In the genomic region with DNA sequence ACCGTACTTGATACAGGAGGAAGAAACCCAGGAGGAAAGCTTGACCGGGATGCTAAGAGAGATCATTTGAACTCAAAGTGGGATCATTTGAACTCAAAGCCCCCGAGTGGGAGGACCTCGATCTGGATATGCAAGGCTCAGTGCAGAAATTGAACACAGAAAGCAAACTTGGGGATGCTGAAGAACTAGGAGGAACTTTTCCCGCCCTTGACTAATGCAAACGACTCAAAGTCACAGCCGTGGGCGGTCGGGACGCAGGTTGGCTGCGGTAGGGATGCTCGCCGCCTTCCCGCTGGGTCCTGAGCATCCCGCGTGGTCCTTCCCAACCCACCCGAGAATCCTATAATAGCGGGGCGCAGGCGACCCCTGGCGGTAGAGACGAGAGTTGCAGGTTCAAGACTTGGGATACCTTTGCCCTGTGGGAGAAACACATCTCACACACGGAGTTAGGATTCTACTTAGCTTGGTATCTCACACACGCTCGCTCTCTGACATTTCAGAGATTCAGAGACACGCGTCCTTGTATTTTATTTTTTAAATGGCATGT, we compare ENCODE assay signal across 8 mouse cellular contexts. TPM values are rescaled to one million over a fixed set of nuclear protein-coding genes. Genes with fewer than 3 reads are reported as not detected.
A peak's percentile ranks its signal among the peaks of the same experiment; 100 is the strongest.
DNase-seq lines count a peak whose midpoint lies in the region; ATAC-seq and TF ChIP-seq lines count a peak whose summit lies in the region.

No protein-coding gene starts in this region.

- peaks cover 10% of the 10 kb centered on the region for H3K27me3 ChIP-seq in hindbrain, embryonic 16.5 days (replicated peaks; ENCODE audit: control insufficient read depth, insufficient read depth, low read length)

- WGBS in hindbrain, embryonic 16.5 days = under 1% methylated on average over 27 of the region's 27 CpGs

- peak overlapping the region; percentile 94 for H3K27ac ChIP-seq in gastrocnemius, adult 2 months
- H3K27ac ChIP-seq in hindbrain, embryonic 16.5 days (ENCODE audit: low read depth, low read length) = no peak overlapping the region

- ATAC-seq in hindbrain, embryonic 16.5 days = peak; percentile 15

- peak overlapping the region; percentile 99 for H3K4me2 ChIP-seq in hindbrain, embryonic 16.5 days (ENCODE audit: low read length)

- intact Hi-C loops in gastrocnemius, adult 2 months (cut with DNase I) = loop anchor here (1.0 kb wide), 1 partner anchor 42 kb away; no protein-coding TSS in a partner anchor

- peaks cover 28% of the 10 kb centered on the region for H3K4me1 ChIP-seq in hindbrain, embryonic 16.5 days (ENCODE audit: control insufficient read depth, insufficient read depth, low read depth, low read length)

- peak overlapping the region; percentile 76 for H3K4me3 ChIP-seq in gastrocnemius, adult 2 months
- peak overlapping the region; percentile 57 for H3K4me3 ChIP-seq in hindbrain, embryonic 16.5 days (ENCODE audit: low read length)

- H3K36me3 ChIP-seq in hindbrain, embryonic 16.5 days (ENCODE audit: control insufficient read depth, insufficient read depth, low read length) = no peaks in the 10 kb centered on the region

- TF ChIP-seq CTCF in gastrocnemius, adult 2 months (IDR thresholded peaks at IDR 0.05) = 0 out of 2 replicates have a peak, but pooled peaks have one; percentile 98

- peak; percentile 68 for DNase-seq in T-cell, adult 2 months (ENCODE audit: low spot score)
- peak; percentile 92 to 96 for DNase-seq in cerebellum, postnatal 36 days
- DNase-seq in gastrocnemius, adult 2 months = peak; percentile 91
- peak; percentile 78 for DNase-seq in left cerebral cortex, adult 11 months (ENCODE audit: low spot score)
- DNase-seq in lung, postnatal 25 days (ENCODE audit: low spot score) = peak; percentile 84
- DNase-seq in right cerebral cortex, adult 18-20 months = peak; percentile 88
- peak; percentile 84 for DNase-seq in urinary bladder, adult 2 months (ENCODE audit: low spot score)

- no peaks in the 10 kb centered on the region for H3K9me3 ChIP-seq in hindbrain, embryonic 16.5 days (ENCODE audit: control insufficient read depth, low read length)

- peak overlapping the region; percentile 73 for H3K9ac ChIP-seq in hindbrain, embryonic 16.5 days (ENCODE audit: low read depth, low read length)

RNA-seq across cellular contexts. Expression of a gene that starts 2.0 kb away (rescaled TPM):
- total RNA-seq in gastrocnemius, adult 2 months (2021) = 10 to 100 TPM; 28.1 to 30.4 TPM
- polyA plus RNA-seq in hindbrain, embryonic 16.5 days (2015; fragmentation: Nextera tagmentation; extraction: Ambion mirVana) = 80.6 and 87.2 TPM in 2 replicates
- polyA plus RNA-seq in urinary bladder, adult 2 months (2012; rRNA removed) = 42.3 and 47.5 TPM in 2 replicates

RNA-seq across cellular contexts. Expression of a gene that starts 16.7 kb away (rescaled TPM):
- 10 to 100 TPM; 11.4 to 11.5 TPM for total RNA-seq in gastrocnemius, adult 2 months (2021)
- 23.1 and 23.6 TPM in 2 replicates for polyA plus RNA-seq in hindbrain, embryonic 16.5 days (2015; fragmentation: Nextera tagmentation; extraction: Ambion mirVana)
- 8.9 and 9.8 TPM in 2 replicates for polyA plus RNA-seq in urinary bladder, adult 2 months (2012; rRNA removed)

RNA-seq across cellular contexts. Expression of a gene that starts 17.0 kb away (rescaled TPM):
- 1 to 10 TPM; 2.1 to 4.9 TPM for total RNA-seq in gastrocnemius, adult 2 months (2021)
- polyA plus RNA-seq in hindbrain, embryonic 16.5 days (2015; fragmentation: Nextera tagmentation; extraction: Ambion mirVana) = 1.5 and 1.9 TPM in 2 replicates
- polyA plus RNA-seq in urinary bladder, adult 2 months (2012; rRNA removed) = 16.5 and 19.6 TPM in 2 replicates

RNA-seq across cellular contexts. Expression of a gene that starts 32.7 kb away (rescaled TPM):
- under 1 TPM; 0.22 to 0.59 TPM for total RNA-seq in gastrocnemius, adult 2 months (2021)
- polyA plus RNA-seq in hindbrain, embryonic 16.5 days (2015; fragmentation: Nextera tagmentation; extraction: Ambion mirVana) = 0.06 and 0.10 TPM in 2 replicates
- polyA plus RNA-seq in urinary bladder, adult 2 months (2012; rRNA removed) = 1.5 and 2.6 TPM in 2 replicates

RNA-seq across cellular contexts. Expression of a gene that starts 39.3 kb away (rescaled TPM):
- 10 to 100 TPM in 1 of 2 experiments, 1 to 10 TPM in 1; 8.5 to 10.7 TPM for total RNA-seq in gastrocnemius, adult 2 months (2021)
- 22.6 and 25.1 TPM in 2 replicates for polyA plus RNA-seq in hindbrain, embryonic 16.5 days (2015; fragmentation: Nextera tagmentation; extraction: Ambion mirVana)
- 23.8 and 24.5 TPM in 2 replicates for polyA plus RNA-seq in urinary bladder, adult 2 months (2012; rRNA removed)
